Mouse (Mus musculus): ENCODE measurements at regions not wholly inside any gene's neighbourhood (a gene's known extent, or its start where the extent isn't known, plus 50 kb on each side); places are given as distances from the start of the nearest gene placed in this dataset.

DNA sequence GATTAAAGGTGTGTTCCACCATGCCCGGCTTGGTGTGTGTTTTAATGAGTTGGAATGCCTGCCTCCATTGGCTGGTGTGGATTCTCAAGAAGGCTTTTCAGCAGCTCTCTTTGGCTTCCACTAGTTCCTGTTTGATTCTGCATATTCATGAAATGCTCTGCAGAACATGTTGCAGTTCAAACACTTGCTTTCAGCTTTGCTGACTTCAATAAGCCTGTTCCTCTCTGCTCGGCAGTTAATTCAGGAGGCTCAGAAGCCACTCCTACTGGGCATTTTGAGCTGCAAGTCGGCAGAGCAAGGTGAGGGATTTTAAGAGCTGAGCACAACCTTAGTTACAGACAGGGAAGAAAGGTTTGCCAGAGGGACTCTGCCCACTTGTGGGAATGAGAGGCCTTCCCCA, 153.1 kb upstream of the Ercc4 start:
- WGBS = 59% methylated on average over 3 of the region's 3 CpGs
- H3K4me2 ChIP-seq = no peak overlapping the region
- ATAC-seq (ENCODE audit: insufficient read depth) (no peak), DNase-seq (no peak)
- no peak overlapping the region for H3K9ac ChIP-seq
- H3K4me1 ChIP-seq (ENCODE audit: insufficient read depth) = no peaks in the 10 kb centered on the region
- no peak for TF ChIP-seq CTCF (IDR thresholded peaks at IDR 0.05; ENCODE audit: low read depth)
- H3K4me3 ChIP-seq (ENCODE audit: low read depth, low read length) = no peak overlapping the region
- no peaks in the 10 kb centered on the region for H3K36me3 ChIP-seq (ENCODE audit: insufficient read depth)
- H3K27ac ChIP-seq (ENCODE audit: low read depth) = no peak overlapping the region
- H3K27me3 ChIP-seq (ENCODE audit: insufficient read depth, low read length) = no peaks in the 10 kb centered on the region
- no peaks in the 10 kb centered on the region for H3K9me3 ChIP-seq (ENCODE audit: low read depth, low read length)

DNA sequence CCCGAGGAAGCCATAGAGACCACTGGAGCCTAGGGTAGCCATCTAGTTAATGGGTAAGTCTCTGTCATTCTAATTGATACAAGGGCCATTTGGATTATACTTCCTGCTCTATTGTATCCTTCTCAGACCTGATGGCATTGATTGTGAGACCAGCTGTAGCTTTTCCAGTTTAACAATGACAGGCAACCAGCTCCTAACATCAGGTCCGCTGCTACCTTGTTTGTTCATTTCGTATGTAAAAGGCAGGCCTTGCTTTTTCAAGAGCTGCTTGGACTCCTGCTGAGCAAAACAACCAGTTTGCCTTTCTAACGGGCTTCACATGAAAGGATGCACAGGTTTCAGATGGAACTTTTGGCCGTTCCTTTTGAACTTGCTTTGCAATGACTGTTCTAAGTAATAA, 148.6 kb upstream of the Ercc4 start:
- DNase-seq = no peak
- H3K27ac ChIP-seq (ENCODE audit: low read depth) = no peak overlapping the region
- TF ChIP-seq CTCF (IDR thresholded peaks at IDR 0.05; ENCODE audit: low read depth) = no peak
- no peaks in the 10 kb centered on the region for H3K27me3 ChIP-seq (ENCODE audit: insufficient read depth, low read length)
- H3K36me3 ChIP-seq (ENCODE audit: insufficient read depth) = no peaks in the 10 kb centered on the region
- no peaks in the 10 kb centered on the region for H3K4me1 ChIP-seq (ENCODE audit: insufficient read depth)
- no peaks in the 10 kb centered on the region for H3K9me3 ChIP-seq (ENCODE audit: low read depth, low read length)
- H3K9ac ChIP-seq = no peak overlapping the region
- 70% methylated on average over 5 of the region's 5 CpGs for WGBS
- no peak overlapping the region for H3K4me3 ChIP-seq (ENCODE audit: low read depth, low read length)
- ATAC-seq (ENCODE audit: insufficient read depth) = no peak
- H3K4me2 ChIP-seq = no peak overlapping the region

DNA sequence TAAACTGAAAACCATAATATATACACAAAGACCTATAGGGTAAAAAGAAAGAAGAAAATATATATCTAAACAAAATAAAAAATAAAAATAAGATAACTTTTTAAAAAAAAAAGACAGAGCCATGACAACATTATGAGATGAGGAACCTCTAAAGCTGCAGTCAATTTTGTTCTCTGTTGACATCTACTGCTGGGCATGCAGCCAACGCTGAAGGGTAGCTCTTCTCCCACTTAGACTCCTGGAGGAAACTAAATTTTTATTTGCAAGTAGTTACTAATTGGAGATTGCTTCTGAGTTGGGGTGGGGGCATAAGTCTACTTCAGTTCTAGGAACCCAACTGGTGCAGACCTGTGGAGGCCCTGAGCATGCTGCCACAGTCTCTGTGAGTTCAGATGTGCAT, 126.8 kb upstream of the Ercc4 start:
- Histone ChIP-seq H3K4me1 (ENCODE audit: insufficient read depth) (no peaks in the 10 kb centered on the region), H3K9me3 (ENCODE audit: low read depth, low read length) (no peaks in the 10 kb centered on the region), H3K4me2 (no peak overlapping the region), H3K9ac (no peak overlapping the region), H3K4me3 (ENCODE audit: low read depth, low read length) (no peak overlapping the region), H3K36me3 (ENCODE audit: insufficient read depth) (no peaks in the 10 kb centered on the region), H3K27ac (ENCODE audit: low read depth) (no peak overlapping the region), H3K27me3 (ENCODE audit: insufficient read depth, low read length) (no peaks in the 10 kb centered on the region)
- 64% methylated on average over 1 of the region's 1 CpGs for WGBS
- ATAC-seq (ENCODE audit: insufficient read depth) (no peak), DNase-seq (peak; percentile 75)
- TF ChIP-seq CTCF (IDR thresholded peaks at IDR 0.05; ENCODE audit: low read depth) = no peak

DNA sequence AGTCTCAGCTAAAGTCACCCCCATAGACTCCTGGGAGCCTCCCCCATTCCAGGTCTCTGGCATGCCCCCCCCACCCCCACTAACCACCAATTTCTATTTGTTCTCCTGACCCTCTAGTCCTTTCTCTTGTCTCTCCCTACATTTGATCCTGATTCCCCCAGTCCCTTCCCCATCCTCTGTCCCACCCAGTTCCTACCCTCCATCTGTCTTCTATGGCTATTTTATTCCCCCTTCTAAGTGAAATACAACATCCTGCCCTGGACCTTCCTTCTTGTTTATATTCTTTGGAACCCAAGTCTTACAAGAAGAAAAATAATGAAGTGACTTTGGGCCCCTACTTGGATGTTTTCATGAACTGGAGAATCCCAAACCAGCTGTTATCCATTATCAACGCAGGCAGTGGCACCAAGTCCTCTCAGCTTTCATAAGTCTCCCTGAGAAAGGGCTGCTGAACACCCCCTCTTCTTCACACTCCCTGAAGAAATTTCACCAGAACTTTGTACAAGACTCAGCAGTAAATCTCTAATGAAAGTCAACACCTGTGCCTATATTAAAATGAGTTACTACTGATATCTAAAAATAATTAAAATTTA, 108.1 kb upstream of the Ercc4 start:
- no peaks in the 10 kb centered on the region for H3K36me3 ChIP-seq (ENCODE audit: insufficient read depth)
- no peaks in the 10 kb centered on the region for H3K9me3 ChIP-seq (ENCODE audit: low read depth, low read length)
- peak; percentile 44; the same call in 1 of the 2 replicates for ATAC-seq (ENCODE audit: insufficient read depth)
- H3K27me3 ChIP-seq (ENCODE audit: insufficient read depth, low read length) = no peaks in the 10 kb centered on the region
- H3K4me2 ChIP-seq = no peak overlapping the region
- TF ChIP-seq CTCF (IDR thresholded peaks at IDR 0.05; ENCODE audit: low read depth) = no peak
- H3K4me1 ChIP-seq (ENCODE audit: insufficient read depth) = no peaks in the 10 kb centered on the region
- no peak overlapping the region for H3K4me3 ChIP-seq (ENCODE audit: low read depth, low read length)
- H3K9ac ChIP-seq = no peak overlapping the region
- peak; percentile 72 for DNase-seq
- H3K27ac ChIP-seq (ENCODE audit: low read depth) = no peak overlapping the region
- WGBS = 35% methylated on average over 1 of the region's 1 CpGs

DNA sequence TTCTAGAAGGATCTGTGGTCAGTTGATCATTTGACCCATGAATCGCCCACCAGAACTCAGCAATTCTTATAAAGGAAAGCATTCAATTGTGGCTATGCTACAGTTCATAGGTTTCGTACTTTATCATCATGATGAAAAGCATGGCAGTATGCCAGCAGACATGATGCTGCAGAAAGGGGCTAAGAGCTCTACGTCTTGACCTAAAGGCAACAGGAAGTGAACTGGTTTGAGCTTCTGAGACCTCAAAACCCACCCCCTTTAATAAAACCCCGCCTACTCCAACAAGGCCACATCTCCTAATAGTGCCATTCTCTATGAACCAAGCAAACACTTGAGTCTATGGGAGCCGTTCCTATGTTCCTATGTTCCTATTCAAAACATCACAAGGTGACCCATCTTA, 96.6 kb upstream of the Ercc4 start:
- H3K27me3 ChIP-seq (ENCODE audit: insufficient read depth, low read length) = no peaks in the 10 kb centered on the region
- H3K36me3 ChIP-seq (ENCODE audit: insufficient read depth) = no peaks in the 10 kb centered on the region
- no peak for ATAC-seq (ENCODE audit: insufficient read depth)
- no peak overlapping the region for H3K27ac ChIP-seq (ENCODE audit: low read depth)
- H3K9ac ChIP-seq = no peak overlapping the region
- WGBS = 77% methylated on average over 5 of the region's 5 CpGs
- no peak overlapping the region for H3K4me2 ChIP-seq
- DNase-seq = no peak
- TF ChIP-seq CTCF (IDR thresholded peaks at IDR 0.05; ENCODE audit: low read depth) = no peak
- H3K4me1 ChIP-seq (ENCODE audit: insufficient read depth) = no peaks in the 10 kb centered on the region
- no peak overlapping the region for H3K4me3 ChIP-seq (ENCODE audit: low read depth, low read length)
- H3K9me3 ChIP-seq (ENCODE audit: low read depth, low read length) = no peaks in the 10 kb centered on the region

DNA sequence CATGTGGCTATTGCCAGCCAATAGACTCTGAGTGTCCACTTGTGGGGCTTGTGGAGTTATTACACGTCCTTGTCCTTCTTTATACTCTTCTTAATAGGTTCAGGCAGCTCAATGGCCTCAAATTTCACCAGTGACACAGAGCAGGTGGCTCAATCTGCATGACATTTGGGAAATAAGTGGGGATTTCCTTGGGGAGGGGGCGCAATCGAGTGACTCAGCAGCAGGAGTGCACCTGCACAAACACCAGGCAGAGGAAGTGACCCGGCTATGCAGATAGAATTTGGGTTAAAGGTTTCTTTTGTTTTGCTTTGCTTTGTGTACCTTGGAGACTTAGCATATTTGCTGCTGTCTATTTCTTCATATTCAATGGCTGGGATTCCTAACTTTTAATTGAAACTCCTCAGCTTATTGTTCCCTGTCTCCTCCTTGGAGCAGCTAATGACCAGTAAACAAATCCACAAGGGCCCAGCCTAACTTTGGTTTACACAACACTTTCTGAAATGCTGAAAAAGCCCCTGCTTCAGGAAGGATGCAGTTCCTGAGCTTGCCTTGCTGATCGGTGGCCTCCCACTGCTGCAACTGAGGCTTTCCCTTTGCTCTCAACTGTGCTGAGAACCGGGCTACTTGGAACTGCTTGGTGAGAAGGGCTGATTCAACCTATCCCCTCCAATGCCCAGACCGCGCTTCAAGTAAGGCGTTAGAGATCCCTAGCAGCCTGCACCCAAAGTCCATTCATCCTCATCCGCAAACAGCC, 95.4 kb upstream of the Ercc4 start:
- Histone ChIP-seq H3K9ac (no peak overlapping the region), H3K4me2 (no peak overlapping the region), H3K4me1 (ENCODE audit: insufficient read depth) (no peaks in the 10 kb centered on the region), H3K9me3 (ENCODE audit: low read depth, low read length) (no peaks in the 10 kb centered on the region), H3K4me3 (ENCODE audit: low read depth, low read length) (no peak overlapping the region), H3K27me3 (ENCODE audit: insufficient read depth, low read length) (no peaks in the 10 kb centered on the region), H3K36me3 (ENCODE audit: insufficient read depth) (no peaks in the 10 kb centered on the region), H3K27ac (ENCODE audit: low read depth) (no peak overlapping the region)
- WGBS = 54% methylated on average over 10 of the region's 10 CpGs
- TF ChIP-seq CTCF (IDR thresholded peaks at IDR 0.05; ENCODE audit: low read depth) = no peak
- ATAC-seq (ENCODE audit: insufficient read depth) (no peak), DNase-seq (no peak)

DNA sequence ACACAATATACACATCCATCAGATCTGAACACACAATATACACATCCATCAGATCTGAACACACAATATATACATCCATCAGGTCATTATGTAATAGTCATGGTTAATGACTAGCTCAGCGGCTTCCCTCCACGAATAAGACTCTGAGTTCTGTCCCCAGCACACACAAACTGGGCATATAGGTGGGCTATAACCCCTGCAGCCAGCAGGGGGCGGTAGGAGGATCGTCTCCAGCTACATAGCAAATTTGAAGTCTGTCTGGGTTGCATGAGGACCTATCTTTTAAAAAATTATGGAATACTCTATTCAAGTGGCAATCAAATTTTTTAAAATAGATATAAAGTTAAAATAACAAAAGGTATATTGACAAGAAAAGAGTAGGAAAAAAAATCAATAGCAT, 86.6 kb upstream of the Ercc4 start:
- TF ChIP-seq CTCF (IDR thresholded peaks at IDR 0.05; ENCODE audit: low read depth) = peak; percentile 54
- WGBS = 48% methylated on average over 4 of the region's 4 CpGs
- ATAC-seq (ENCODE audit: insufficient read depth) = no peak
- DNase-seq = peak; percentile 30
- no peak overlapping the region for H3K4me3 ChIP-seq (ENCODE audit: low read depth, low read length)
- H3K4me1 ChIP-seq (ENCODE audit: insufficient read depth) = no peaks in the 10 kb centered on the region
- H3K4me2 ChIP-seq = no peak overlapping the region
- no peak overlapping the region for H3K9ac ChIP-seq
- no peaks in the 10 kb centered on the region for H3K27me3 ChIP-seq (ENCODE audit: insufficient read depth, low read length)
- H3K36me3 ChIP-seq (ENCODE audit: insufficient read depth) = no peaks in the 10 kb centered on the region
- no peak overlapping the region for H3K27ac ChIP-seq (ENCODE audit: low read depth)
- H3K9me3 ChIP-seq (ENCODE audit: low read depth, low read length) = no peaks in the 10 kb centered on the region

Data from lung, embryonic 14.5 days (tissue).